Mouse (Mus musculus) lung, adult 18-20 months (tissue): Measurements from ENCODE around the gene Sparc.

Source experiments
- DNase-seq, 2 experiments: peaks; one replicate each; pipeline ENCODE4 v3.0.0; 2022; ENCODE audit warnings: mixed read lengths in 2 of 2

Gene Sparc

GRCm38 (mm10) chr11:55422978-55423377, at the start of gene Sparc:
TSS of gene Sparc (minus strand) at chr11:55423183.
- DNase-seq: no peak

- DNase-seq: no peak
Observed at GRCm38 (mm10) chr11:55471467-55471866, 48.5 kb upstream of the Sparc start.

- no peak for DNase-seq
Observed at GRCm38 (mm10) chr11:55470761-55471160, 47.8 kb upstream of the Sparc start.

DNA sequence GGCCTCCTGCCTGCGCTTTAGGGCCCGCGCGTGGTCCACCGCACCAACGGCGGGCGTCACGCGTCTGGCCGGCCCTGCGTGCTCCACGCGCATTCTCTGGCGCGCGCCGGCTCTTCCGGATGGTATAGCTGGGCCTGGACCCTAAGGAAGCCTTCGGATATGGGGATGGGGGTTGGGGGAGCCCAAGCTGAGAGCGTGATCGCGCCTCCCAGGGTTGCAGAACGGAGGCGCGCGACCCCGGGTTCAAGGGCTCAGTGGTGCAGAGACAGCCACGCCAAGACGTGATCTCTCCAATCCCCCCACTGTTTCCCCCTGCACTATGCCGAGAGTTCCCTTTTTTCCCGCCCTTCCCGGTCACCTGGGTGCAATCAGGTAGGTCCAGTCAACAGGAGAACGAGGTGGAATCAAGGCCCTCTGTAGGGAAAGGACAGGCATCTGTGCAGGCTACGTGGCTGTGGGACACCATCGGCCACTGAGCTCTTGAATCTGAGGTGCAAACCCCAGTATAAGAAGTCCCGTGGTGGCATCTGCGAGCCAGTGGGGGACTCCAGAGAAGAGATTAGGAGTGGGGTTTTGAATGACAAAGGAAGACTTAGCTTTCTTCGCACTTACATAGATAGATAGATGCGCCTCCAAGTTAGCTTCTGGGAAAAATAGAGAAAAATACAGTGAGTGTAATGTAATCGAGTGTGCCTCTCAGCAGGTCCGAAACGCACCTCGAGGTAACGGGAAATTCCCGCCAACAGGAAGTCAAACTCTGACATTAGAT, 47.1 kb upstream of the Sparc start:
- DNase-seq: peak in 1 of 2 experiments; percentile 29

DNA sequence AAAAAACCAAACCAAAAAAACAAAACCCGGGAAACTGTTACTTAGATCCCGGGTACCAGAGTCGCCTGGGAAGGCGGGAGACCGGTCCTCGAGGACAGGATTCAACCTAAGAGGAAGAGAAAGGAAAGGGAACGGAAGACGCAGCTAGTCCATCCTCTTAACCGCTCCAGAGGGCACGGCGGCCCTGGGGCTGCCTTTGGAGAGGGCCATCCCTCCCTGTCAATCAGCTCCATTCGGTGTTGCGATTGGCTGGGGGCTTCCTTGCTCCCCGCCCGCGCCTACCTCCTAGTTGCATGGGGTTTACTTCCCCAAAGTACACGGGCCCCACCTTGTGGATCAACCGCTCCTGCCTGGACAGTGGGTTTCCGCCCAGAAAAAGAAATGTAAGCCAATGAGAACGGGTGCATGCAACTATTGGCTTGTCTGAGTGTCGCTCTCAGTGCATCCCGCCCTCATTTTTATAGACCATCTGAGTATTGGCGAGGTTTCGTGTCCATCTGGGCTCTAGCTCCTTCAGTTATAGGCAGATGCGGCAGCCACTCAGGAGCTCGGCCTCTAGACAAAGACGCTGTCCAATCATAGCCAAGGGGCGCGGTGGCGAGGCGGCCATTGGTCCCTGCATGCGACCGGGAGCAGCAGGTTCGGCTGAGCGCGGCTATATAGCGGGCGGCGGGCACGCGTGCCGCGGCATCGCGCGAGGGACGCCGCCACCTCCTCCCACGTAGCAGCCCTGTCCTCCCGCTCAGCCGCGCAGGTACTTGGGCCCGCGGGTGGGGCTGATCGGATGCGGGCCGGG, 46.3 kb upstream of the Sparc start, which contains the start of gene G3bp1:
G3bp1 (plus strand) TSS at position 638 of the 796 bp plus-strand sequence.
- DNase-seq: peak; percentile 100

GRCm38 (mm10) chr11:55468611-55469047, 45.6 kb upstream of the Sparc start:
- DNase-seq: peak in 1 of 2 experiments; percentile 38

DNA sequence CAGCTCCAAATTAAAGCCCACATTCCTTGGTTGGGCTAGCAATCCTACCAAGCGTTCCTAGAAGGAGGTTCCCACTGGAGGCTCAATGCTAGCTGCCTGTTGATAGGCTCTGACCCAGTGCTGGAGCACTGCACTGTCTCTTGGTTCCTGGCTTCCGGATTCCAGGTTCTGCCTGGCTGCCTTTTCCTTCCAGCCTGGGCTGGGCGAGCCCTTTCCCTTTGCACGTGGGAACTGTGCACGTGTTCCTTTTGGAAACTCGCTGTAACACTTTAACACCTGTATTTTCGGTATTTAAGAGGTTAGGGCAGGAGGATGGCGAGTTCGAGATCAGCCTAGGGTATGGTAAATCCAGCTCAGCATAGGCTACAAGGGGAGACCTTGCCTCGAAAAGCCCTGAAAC, 45.0 kb upstream of the Sparc start:
- DNase-seq: peak; percentile 53 to 65

- no peak for DNase-seq
Observed at GRCm38 (mm10) chr11:55465177-55465576, 42.2 kb upstream of the Sparc start.

DNA sequence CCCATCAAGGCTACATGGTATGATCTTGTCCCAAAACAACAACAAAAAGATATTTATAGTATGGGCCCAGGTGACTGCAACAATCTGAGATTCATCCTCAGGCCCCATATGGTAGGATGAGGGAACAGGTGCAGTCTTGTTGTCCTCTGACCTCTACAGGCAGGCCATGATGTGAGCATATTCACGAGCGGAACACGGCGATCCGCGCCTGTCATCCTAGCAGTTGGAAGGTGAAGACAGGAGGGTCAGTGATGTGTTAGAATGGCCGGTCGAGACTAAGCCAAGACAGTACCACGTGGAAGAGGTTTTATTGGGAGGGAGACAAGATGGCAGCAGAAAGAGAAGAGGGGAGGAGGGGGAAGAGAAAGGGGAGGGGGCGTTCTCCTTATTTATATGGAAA, 41.7 kb upstream of the Sparc start:
- DNase-seq: no peak

DNA sequence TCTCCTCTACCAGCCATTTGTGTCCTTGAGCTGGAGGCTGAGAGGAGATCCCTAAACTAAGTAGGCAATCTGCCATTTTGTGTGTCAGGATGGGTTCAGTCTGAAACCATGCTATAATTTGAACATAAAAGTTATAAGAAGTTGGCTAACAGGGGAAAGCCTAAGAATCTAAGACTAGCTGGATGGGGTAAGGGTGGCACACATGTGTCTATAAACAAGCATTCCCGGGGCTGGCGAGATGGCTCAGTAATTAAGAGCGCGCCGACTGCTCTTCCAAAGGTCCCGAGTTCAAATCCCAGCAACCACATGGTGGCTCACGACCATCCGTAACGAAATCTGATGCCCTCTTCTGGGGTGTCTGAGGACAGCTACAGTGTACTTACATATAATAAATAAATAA, 39.2 kb upstream of the Sparc start:
- no peak for DNase-seq

- DNase-seq: peak; percentile 96 to 97
Observed at GRCm38 (mm10) chr11:55461019-55461645, 38.1 kb upstream of the Sparc start, which contains the start of gene Atox1. TSS of gene Atox1 (minus strand) at chr11:55461239.

DNA sequence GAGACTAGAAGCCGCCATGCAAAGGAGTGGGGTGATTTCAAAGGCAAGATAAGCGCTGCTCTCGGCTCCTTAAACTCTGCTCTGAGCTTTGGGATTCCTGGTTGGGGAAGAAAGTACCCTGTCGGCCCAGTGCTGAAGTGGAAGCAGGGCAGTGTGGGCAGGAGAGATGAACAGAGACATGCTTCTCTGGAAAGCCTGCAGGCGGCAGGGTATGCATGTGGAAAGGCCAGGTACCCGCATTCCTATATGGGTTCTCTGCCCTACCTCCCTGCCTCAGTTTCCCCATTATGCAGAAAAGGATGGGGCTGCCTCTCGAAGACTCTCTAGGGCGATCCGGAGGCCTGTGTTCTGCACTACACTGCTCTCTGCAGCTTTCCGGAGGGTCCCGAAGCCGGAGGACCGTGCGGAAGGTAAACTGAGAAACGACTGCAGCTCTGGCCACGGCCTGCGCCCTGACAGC, 37.6 kb upstream of the Sparc start:
- peak; percentile 33 to 38 for DNase-seq

GRCm38 (mm10) chr11:55459850-55460558, 37.0 kb upstream of the Sparc start:
- no peak for DNase-seq

- no peak for DNase-seq
Observed at GRCm38 (mm10) chr11:55458501-55458900, 35.5 kb upstream of the Sparc start.

DNA sequence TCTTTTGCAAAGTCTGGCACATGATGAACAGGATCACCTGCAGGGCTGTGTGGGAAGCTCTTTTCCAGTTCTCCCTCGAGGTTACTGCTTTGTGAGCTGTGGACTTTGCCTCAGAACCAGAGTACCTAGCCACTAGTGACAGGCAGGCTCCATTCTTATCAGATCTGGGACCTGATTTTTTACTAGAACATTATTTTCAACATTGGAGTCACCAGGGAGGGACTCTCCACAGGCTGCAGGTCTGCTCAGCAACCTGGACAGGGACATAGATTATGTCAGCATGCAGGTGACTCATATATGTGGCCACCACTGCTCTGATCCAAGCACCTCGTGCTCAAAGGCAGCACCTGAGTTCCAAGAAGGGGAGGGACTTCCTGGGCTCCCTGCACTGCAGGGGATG, 32.2 kb upstream of the Sparc start:
- no peak for DNase-seq

DNA sequence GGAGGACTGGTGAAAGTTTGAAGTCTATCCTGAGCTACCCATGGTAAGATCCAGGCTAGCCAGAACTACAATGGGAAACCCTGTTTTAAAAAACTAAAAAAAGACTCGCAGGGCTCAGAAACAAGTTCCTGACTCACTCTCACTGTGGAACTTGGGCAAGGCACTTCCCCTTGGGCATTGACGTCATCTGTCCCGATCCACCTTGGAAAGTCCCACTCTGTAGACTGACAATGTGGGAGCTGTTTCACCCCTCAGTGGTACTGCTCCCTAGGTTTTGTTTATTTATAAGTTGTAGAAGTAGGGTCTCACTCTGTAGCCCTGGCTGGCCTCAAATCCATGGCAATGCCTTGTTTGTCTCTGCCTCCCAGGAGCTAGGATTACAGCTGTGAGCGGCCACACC, 30.7 kb upstream of the Sparc start:
- DNase-seq: peak; percentile 54 to 55

GRCm38 (mm10) chr11:55450311-55450710, 27.3 kb upstream of the Sparc start:
- no peak for DNase-seq

DNA sequence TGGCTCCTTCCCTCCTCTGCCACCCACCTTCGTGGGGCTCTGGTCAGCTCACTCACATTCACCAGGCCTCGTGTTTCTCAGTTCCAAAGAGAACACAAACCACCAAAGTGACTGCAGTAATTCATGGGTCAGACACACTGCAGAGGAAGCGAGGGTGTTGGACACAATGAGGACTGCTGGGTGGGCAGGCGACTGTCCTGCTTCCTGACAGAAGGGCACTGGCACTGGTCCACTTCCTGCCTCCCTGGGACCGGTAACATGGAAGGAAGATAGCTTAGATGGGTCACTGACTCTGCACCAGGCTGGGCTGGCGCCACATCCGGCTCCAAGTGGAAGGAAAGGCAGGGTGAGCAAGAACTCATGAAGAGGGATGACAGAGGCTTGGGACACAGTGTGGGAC, 26.5 kb upstream of the Sparc start:
- peak; percentile 43 to 60 for DNase-seq

DNA sequence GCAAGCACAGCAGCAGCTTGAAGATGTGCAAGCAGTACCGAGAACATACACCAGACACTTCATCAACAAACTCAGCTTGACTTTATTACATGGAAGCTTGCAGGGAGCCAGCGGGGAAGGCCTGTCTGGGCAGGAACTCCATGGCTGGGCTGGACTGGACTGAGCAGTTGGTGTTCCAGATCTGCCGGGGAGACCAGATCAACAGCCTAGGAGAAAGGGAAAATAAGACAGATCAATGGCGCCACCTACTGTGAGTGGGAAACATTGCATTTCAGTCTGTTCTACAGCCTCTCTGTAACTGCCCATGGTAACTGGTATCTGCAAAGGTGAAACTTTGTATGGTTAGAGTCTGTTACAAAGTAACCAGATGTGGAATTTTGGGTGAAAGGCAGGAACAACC, 23.6 kb upstream of the Sparc start:
- peak; percentile 82 to 86 for DNase-seq

DNA sequence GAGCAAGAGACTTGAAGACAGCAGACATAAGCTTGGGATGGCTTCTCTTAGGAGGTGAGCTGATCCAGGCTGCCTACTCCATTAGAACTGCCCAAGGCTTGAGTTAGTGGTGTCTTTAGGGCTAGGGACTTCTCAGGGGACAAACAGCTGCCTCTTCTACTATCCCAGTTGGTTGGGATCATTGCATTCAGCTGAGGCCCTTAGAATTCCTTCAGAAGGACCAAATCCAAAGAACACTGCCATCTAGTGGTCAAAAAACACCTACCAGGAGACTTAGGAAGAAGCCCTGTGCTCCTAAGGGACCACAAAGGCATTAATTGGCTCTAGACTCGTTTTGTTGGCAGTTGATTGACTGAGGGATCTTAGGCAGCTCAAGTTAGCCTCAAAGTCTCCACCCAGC, 21.8 kb upstream of the Sparc start:
- DNase-seq: peak in 1 of 2 experiments; percentile 53

DNA sequence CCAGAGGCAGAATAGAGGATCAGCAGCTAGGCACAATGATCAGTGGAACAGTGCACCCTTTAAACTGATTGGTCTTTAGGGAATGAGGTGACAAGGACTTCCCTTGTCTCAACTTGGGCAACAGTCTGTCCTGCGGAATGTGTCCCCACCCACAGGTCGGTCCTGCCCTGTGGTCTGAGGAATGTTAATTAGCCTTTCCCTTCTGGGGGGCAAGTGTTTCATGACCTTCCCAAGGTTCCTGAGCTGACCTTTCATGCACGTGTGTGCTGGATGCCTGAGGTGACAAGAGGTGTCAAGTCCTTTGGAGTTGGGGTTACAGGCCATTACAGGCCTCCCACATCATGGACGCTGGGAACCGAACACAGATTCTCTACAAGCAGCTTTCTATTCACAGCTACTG, 16.7 kb upstream of the Sparc start:
- DNase-seq: no peak

DNA sequence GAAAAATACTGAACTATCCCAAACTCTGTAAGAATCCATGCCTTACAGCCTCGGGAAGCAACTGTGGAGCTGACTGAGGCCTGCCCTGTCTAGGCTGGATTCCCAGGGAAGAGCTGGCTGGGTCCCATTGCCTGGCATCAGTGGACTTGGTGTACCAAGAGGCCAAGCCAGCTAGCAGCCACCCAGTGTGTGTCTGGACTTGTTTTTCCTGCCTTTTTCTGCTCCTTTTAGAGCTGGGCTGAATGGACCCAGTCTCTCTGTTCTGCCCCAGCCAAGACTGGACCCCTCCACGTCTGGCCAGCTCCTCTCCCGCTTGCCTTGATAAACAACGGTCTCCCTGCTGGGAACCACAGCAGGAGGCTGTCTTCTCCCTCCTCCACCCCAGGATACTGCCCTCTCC, 15.0 kb upstream of the Sparc start:
- DNase-seq: no peak

DNA sequence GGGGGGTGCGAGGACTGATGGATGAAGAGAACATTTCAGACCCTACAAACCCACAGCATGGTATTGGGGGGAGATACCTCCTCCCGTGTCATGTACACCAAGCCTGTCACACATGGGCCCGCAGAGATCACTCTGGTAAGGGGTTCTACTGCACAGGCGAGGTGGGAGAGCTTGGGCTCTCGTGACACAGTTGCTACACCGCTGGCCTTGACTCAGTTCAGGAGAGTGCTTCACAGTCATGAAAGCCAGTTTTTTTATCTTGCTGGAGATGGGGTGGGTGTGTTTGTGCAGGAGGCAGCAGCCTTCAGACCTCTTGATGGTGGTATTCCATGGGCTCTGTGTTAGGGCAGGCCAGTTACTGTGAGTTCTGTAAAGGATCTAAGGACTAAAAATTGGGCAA, 13.1 kb upstream of the Sparc start:
- no peak for DNase-seq
